Mouse (Mus musculus): ENCODE results near the gene Ddx54.

- TF ChIP-seq CTCF (IDR thresholded peaks at IDR 0.05; ENCODE audit: control insufficient read depth, insufficient read depth, low read length) (peak; percentile 66), POLR2A (IDR thresholded peaks at IDR 0.05; ENCODE audit: borderline replicate concordance, control insufficient read depth, low read depth, low read length) (no peak)
Measured at GRCm38 (mm10) chr5:120577935-120578441, 34.6 kb upstream of the Ddx54 start.

Measured in bone marrow, adult 2 months (tissue).